Mouse (Mus musculus) liver, embryonic 12.5 days (tissue): ENCODE data around the gene Plekhm1. TPM values are rescaled to one million over a fixed set of nuclear protein-coding genes. Genes with fewer than 3 reads are reported as not detected.
A peak's percentile ranks its signal among the peaks of the same experiment; 100 is the strongest.
"Not testable (repeated sequence)": the region's sequence is repeated elsewhere in the genome, so short reads cannot be mapped to it uniquely, and the experiment has no call there.

Source experiments
- ATAC-seq: fragments of 200-750 bp; cut with Nextera tagmentation; 2 replicates; pipeline ENCODE4 v1.8.0; 2017; ENCODE audit warnings: moderate number of reproducible peaks, mild to moderate bottlenecking, moderate library complexity
- H3K27ac ChIP-seq: fragments of 300-500 bp; sonication (generic); 2 replicates; pipeline ENCODE4 v1.5.1; 2016; ENCODE audit warnings: mild to moderate bottlenecking
- H3K27me3 ChIP-seq: fragments of 300-500 bp; sonication (generic); replicated peaks from 2 replicates; pipeline ENCODE4 v1.6.1; 2016; ENCODE audit warnings: mild to moderate bottlenecking, moderate library complexity
- H3K36me3 ChIP-seq: fragments of 300-500 bp; sonication (generic); 2 replicates; pipeline ENCODE4 v1.6.1; 2016; ENCODE audit warnings: mild to moderate bottlenecking, moderate library complexity
- H3K4me1 ChIP-seq: fragments of 300-500 bp; sonication (generic); 2 replicates; pipeline ENCODE4 v1.6.1; 2016
- H3K4me2 ChIP-seq: fragments of 300-500 bp; sonication (generic); 2 replicates; pipeline ENCODE4 v1.6.1; 2016; ENCODE audit warnings: mild to moderate bottlenecking, moderate library complexity
- H3K4me3 ChIP-seq: fragments of 300-500 bp; sonication (generic); 2 replicates; pipeline ENCODE4 v1.5.1; 2016; ENCODE audit warnings: mild to moderate bottlenecking, moderate library complexity
- H3K9ac ChIP-seq: fragments of 300-500 bp; sonication (generic); 2 replicates; pipeline ENCODE4 v1.6.1; 2016; ENCODE audit warnings: mild to moderate bottlenecking, moderate library complexity
- H3K9me3 ChIP-seq: fragments of 300-500 bp; sonication (generic); replicated peaks from 2 replicates; pipeline ENCODE4 v1.6.1; 2016; ENCODE audit warnings: mild to moderate bottlenecking, moderate library complexity
- whole genome bisulfite sequencing: fragments of 180-500 bp; shearing (Covaris S2); methylation state at CpG from one replicate; pipeline ENCODE4 v1.1.7; 2016; ENCODE audit not compliant: insufficient replicate concordance; 5-methylcytosine and 5-hydroxymethylcytosine counted together
- polyA plus RNA-seq: library from polyadenylated mRNA; unstranded; fragments of >200 nt; fragmentation: Nextera tagmentation; extraction: Ambion mirVana; gene quantifications from 2 replicates; pipeline ENCODE4 v1.2.1, GENCODE M21; 2016

Plekhm1 gene
- polyA plus RNA-seq, 1 experiment from 2014 or later: 5.2 TPM

- 76% methylated on average over 9 of the region's 9 CpGs for WGBS
- H3K9me3 ChIP-seq: no peaks in the 10 kb centered on the region
- H3K27ac ChIP-seq: no peak overlapping the region
- no peak overlapping the region for H3K4me2 ChIP-seq
- no peak for ATAC-seq
- H3K36me3 ChIP-seq: no peaks in the 10 kb centered on the region
- H3K4me1 ChIP-seq: peaks cover 12% of the 10 kb centered on the region; the same call in 1 of the 2 replicates
- peaks cover 20% of the 10 kb centered on the region for H3K27me3 ChIP-seq
- H3K9ac ChIP-seq: no peak overlapping the region
- H3K4me3 ChIP-seq: no peak overlapping the region
Observed at GRCm38 (mm10) chr11:103334925-103335324, 77.6 kb downstream of the Plekhm1 start.

GRCm38 (mm10) chr11:103333719-103334398 lies 78.6 kb downstream of the Plekhm1 start:
- H3K4me3 ChIP-seq: no peak overlapping the region
- H3K4me2 ChIP-seq: peak overlapping the region; percentile 28
- WGBS: 54% methylated on average over 40 of the region's 40 CpGs

GRCm38 (mm10) chr11:103332890-103333651 lies 79.4 kb downstream of the Plekhm1 start:
- Histone ChIP-seq H3K4me2 (peak overlapping the region; percentile 29), H3K27ac (no peak overlapping the region), H3K9ac (no peak overlapping the region), H3K9me3 (no peaks in the 10 kb centered on the region), H3K4me3 (no peak overlapping the region), H3K27me3 (peaks cover 23% of the 10 kb centered on the region), H3K36me3 (no peaks in the 10 kb centered on the region), H3K4me1 (peaks cover 12% of the 10 kb centered on the region; the same call in 1 of the 2 replicates)
- WGBS: 65% methylated on average over 34 of the region's 34 CpGs
- no peak for ATAC-seq

More at GRCm38 (mm10) chr11:103333719-103334398, 78.6 kb downstream of the Plekhm1 start:
- Histone ChIP-seq H3K9ac (no peak overlapping the region), H3K27ac (no peak overlapping the region), H3K4me1 (peaks cover 12% of the 10 kb centered on the region; the same call in 1 of the 2 replicates), H3K27me3 (peaks cover 20% of the 10 kb centered on the region), H3K9me3 (no peaks in the 10 kb centered on the region), H3K36me3 (no peaks in the 10 kb centered on the region)
- ATAC-seq: no peak

- H3K4me3 ChIP-seq: no peak overlapping the region
Observed at GRCm38 (mm10) chr11:103332186-103332889, 80.1 kb downstream of the Plekhm1 start.

GRCm38 (mm10) chr11:103331502-103332185 lies 80.8 kb downstream of the Plekhm1 start:
- Histone ChIP-seq H3K4me2 (no peak overlapping the region), H3K9ac (no peak overlapping the region), H3K27ac (no peak overlapping the region), H3K4me3 (no peak overlapping the region), H3K36me3 (no peaks in the 10 kb centered on the region), H3K4me1 (peaks cover 12% of the 10 kb centered on the region; the same call in 1 of the 2 replicates), H3K27me3 (peaks cover 23% of the 10 kb centered on the region), H3K9me3 (no peaks in the 10 kb centered on the region)
- ATAC-seq: no peak
- WGBS: 78% methylated on average over 10 of the region's 10 CpGs

More at GRCm38 (mm10) chr11:103332186-103332889, 80.1 kb downstream of the Plekhm1 start:
- peaks cover 23% of the 10 kb centered on the region for H3K27me3 ChIP-seq
- peaks cover 12% of the 10 kb centered on the region; the same call in 1 of the 2 replicates for H3K4me1 ChIP-seq
- H3K4me2 ChIP-seq: peak overlapping the region; percentile 29; the same call in 1 of the 2 replicates
- ATAC-seq: 0 out of 2 replicates have a peak, but pooled peaks have one; percentile 25
- no peak overlapping the region for H3K9ac ChIP-seq
- no peak overlapping the region for H3K27ac ChIP-seq
- no peaks in the 10 kb centered on the region for H3K9me3 ChIP-seq
- WGBS: 30% methylated on average over 18 of the region's 18 CpGs
- no peaks in the 10 kb centered on the region for H3K36me3 ChIP-seq

- 60% methylated on average over 7 of the region's 7 CpGs for WGBS
- ATAC-seq: no peak
- peaks cover 12% of the 10 kb centered on the region; the same call in 1 of the 2 replicates for H3K4me1 ChIP-seq
Observed at GRCm38 (mm10) chr11:103330651-103331319, 81.7 kb downstream of the Plekhm1 start.

GRCm38 (mm10) chr11:103326950-103327349 lies 85.5 kb downstream of the Plekhm1 start:
- Histone ChIP-seq H3K36me3 (no peaks in the 10 kb centered on the region), H3K27me3 (peaks cover 15% of the 10 kb centered on the region), H3K4me2 (no peak overlapping the region), H3K4me3 (no peak overlapping the region), H3K4me1 (no peaks in the 10 kb centered on the region), H3K27ac (no peak overlapping the region), H3K9ac (no peak overlapping the region), H3K9me3 (no peaks in the 10 kb centered on the region)
- no peak for ATAC-seq
- WGBS: 18% methylated on average over 5 of the region's 5 CpGs

More at GRCm38 (mm10) chr11:103330651-103331319, 81.7 kb downstream of the Plekhm1 start:
- Histone ChIP-seq H3K9ac (no peak overlapping the region), H3K27me3 (peaks cover 23% of the 10 kb centered on the region), H3K9me3 (no peaks in the 10 kb centered on the region), H3K27ac (no peak overlapping the region), H3K4me2 (no peak overlapping the region), H3K36me3 (no peaks in the 10 kb centered on the region), H3K4me3 (no peak overlapping the region)

GRCm38 (mm10) chr11:103325172-103325571 lies 87.3 kb downstream of the Plekhm1 start:
- Histone ChIP-seq H3K9ac (no peak overlapping the region), H3K9me3 (no peaks in the 10 kb centered on the region)
- no peak for ATAC-seq

GRCm38 (mm10) chr11:103324723-103325122 lies 87.8 kb downstream of the Plekhm1 start:
- Histone ChIP-seq H3K27ac (no peak overlapping the region), H3K27me3 (peaks cover 15% of the 10 kb centered on the region), H3K4me2 (no peak overlapping the region), H3K4me3 (no peak overlapping the region), H3K36me3 (no peaks in the 10 kb centered on the region), H3K4me1 (no peaks in the 10 kb centered on the region), H3K9ac (no peak overlapping the region), H3K9me3 (no peaks in the 10 kb centered on the region)
- WGBS: 52% methylated on average over 13 of the region's 13 CpGs
- ATAC-seq: no peak

More at GRCm38 (mm10) chr11:103325172-103325571, 87.3 kb downstream of the Plekhm1 start:
- peaks cover 15% of the 10 kb centered on the region for H3K27me3 ChIP-seq
- WGBS: 11% methylated on average over 8 of the region's 8 CpGs
- no peak overlapping the region for H3K4me3 ChIP-seq
- H3K4me1 ChIP-seq: no peaks in the 10 kb centered on the region
- H3K36me3 ChIP-seq: no peaks in the 10 kb centered on the region
- no peak overlapping the region for H3K27ac ChIP-seq
- no peak overlapping the region for H3K4me2 ChIP-seq

- not testable (repeated sequence) for H3K4me2 ChIP-seq, ATAC-seq
- 21% methylated on average over 4 of the region's 4 CpGs for WGBS
Observed at GRCm38 (mm10) chr11:103322832-103323231, 89.7 kb downstream of the Plekhm1 start.

GRCm38 (mm10) chr11:103320646-103321045 lies 91.8 kb downstream of the Plekhm1 start:
- no peaks in the 10 kb centered on the region for H3K36me3 ChIP-seq
- H3K9ac ChIP-seq: no peak overlapping the region
- H3K4me2 ChIP-seq: no peak overlapping the region
- H3K9me3 ChIP-seq: no peaks in the 10 kb centered on the region
- no peak for ATAC-seq
- 52% methylated on average over 4 of the region's 4 CpGs for WGBS
- H3K27ac ChIP-seq: no peak overlapping the region
- H3K4me1 ChIP-seq: no peaks in the 10 kb centered on the region
- H3K4me3 ChIP-seq: no peak overlapping the region
- H3K27me3 ChIP-seq: peaks cover 24% of the 10 kb centered on the region

More at GRCm38 (mm10) chr11:103322832-103323231, 89.7 kb downstream of the Plekhm1 start:
- H3K36me3 ChIP-seq, H3K9ac ChIP-seq, H3K4me3 ChIP-seq, H3K27ac ChIP-seq, H3K4me1 ChIP-seq, H3K9me3 ChIP-seq: not testable (repeated sequence)
- peaks cover 16% of the 10 kb centered on the region for H3K27me3 ChIP-seq
